Mouse (Mus musculus): Measurements from ENCODE around the gene Ttc16.
A peak's percentile ranks its signal among the peaks of the same experiment; 100 is the strongest.

The Ttc16 gene

DNA sequence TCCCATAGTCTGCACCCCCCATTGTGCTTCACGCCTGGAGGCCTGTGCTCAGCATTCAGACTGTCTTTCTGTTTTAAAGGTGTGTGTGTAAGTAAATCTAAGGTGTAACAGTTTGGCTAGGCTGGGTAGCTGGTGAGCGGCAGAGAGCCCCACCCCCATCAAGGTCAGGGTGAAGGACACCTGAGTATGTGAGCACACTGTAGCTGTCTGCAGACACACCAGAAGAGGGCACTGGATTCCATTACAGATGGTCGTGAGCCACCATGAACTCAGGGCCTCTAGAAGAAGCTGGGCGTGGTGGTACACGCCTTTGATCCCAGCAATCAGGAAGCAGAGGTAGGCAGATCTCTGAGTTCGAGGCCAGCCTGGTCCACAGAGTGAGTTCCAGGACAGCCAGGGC, 6.3 kb upstream of the Ttc16 start:
- no peak for DNase-seq (ENCODE audit: extremely low spot score, low read depth, low spot score)

GRCm38 (mm10) chr2:32779714-32780113, 4.3 kb upstream of the Ttc16 start:
- no peak for DNase-seq (ENCODE audit: extremely low spot score, low read depth, low spot score)

DNA sequence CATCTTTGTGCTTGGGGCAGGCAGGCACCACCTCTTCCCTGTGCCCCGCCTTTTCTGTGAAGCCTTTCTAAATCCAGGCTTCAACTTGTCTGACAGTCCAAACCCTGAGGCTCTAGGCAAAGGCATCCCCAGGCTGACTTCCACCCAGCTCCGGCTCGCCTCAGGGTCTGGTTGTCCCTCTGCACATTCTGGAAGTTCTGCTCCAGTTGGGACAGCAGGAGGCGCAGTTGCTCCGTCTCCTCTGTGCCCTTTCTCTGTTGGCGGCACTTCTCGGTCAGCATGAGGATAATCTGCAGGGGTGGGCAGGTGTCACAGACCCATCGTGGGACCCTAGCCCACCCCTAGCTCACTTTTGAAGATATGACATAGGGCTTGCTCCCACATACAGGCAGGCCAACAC, 3.7 kb upstream of the Ttc16 start:
- no peak for DNase-seq (ENCODE audit: extremely low spot score, low read depth, low spot score)

DNA sequence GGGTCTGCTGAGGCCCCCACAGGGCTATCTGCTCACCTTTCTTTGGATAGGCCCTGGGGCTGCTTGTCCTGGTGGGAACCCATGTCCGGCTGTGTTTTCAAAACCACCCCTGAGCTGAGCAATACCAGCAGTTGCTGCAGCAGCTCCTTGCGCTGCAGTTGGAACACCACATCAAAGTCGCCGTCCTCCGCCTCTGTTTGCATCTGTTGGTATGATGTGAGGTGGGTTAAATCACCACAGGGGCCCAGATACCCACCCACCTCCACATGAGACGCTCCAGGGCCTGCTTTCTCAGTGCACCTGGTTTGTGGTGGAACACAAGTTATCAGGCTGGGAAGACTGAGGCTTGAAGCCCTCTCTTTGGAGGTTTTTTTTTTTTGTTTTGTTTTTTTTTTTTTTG, 2.6 kb upstream of the Ttc16 start:
- DNase-seq (ENCODE audit: extremely low spot score, low read depth, low spot score), result no peak

DNA sequence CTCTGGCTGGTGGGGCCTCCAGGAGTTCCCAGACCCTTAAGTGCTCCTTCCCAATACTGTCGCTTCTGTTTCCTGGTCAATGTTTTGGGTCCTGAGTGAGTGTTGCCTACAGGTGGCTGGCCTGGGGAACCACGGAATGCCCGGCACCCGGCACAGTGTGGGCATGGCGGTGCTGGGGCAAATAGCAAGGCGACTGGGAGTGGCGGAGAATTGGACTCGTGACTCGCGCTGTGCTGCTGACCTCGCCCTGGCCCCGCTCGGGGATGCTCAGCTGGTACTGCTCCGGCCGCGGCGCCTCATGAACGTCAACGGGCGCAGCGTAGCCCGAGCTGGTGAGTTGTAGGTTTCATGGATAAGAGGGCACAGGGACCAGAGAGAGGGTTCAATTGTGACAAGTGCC, 759 bp upstream of the Ttc16 start:
- DNase-seq (ENCODE audit: extremely low spot score, low read depth, low spot score), result no peak

GRCm38 (mm10) chr2:32772626-32773279, 2.7 kb downstream of the Ttc16 start:
- DNase-seq (ENCODE audit: extremely low spot score, low read depth, low spot score), result no peak

DNA sequence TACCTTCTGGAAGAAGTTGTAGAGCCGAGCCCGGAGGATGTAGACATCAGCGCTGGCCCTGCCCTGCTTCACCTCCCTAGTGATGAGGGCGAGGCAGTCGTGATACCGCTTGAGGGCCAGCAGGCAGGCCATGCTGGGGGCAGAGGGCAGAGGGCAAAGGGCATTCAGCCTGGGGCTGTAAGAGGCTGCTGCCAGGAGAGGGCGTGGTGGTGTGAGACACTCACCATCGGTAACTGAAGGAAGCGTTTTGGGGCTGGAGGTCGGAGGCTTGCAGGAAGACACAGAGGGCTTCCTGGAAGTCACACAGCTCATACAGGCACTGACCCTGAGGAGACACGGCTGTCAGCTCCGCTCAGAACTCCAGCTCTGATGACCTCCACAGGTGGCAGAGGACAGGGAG, 3.5 kb downstream of the Ttc16 start:
- no peak for DNase-seq (ENCODE audit: extremely low spot score, low read depth, low spot score)

GRCm38 (mm10) chr2:32769327-32770085, 5.9 kb downstream of the Ttc16 start:
- no peak for DNase-seq (ENCODE audit: extremely low spot score, low read depth, low spot score)

DNA sequence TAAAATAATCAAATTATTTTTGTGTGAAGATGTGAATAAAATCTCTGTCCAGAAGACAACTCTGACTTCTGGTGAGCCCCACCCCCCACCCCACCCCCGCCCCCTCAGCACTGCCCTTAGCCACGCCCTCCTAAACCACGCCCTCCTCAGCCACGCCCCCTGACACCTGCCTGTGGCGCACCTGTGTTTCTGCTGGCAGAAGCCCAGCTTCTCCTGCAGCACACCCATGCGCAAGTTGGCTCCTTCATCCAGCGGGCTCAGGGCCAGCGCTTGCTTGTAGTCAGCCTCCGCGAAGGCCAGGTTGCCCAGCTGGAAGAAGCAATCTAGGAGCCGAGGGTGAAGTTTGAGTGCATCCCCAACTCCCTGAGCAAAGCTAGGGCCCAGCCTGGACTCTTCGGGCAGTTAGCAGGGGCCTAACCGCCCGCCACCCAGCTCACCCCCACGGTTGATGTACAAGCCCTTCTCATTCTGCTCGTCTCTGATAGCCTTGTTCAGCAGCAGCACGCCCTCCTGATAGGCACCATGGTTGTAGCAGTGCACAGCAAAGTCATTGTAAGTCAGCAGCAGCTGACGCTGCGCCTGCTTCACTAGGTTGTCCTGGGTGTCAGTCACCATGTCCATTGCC, 6.7 kb downstream of the Ttc16 start:
- no peak for DNase-seq (ENCODE audit: extremely low spot score, low read depth, low spot score)

DNA sequence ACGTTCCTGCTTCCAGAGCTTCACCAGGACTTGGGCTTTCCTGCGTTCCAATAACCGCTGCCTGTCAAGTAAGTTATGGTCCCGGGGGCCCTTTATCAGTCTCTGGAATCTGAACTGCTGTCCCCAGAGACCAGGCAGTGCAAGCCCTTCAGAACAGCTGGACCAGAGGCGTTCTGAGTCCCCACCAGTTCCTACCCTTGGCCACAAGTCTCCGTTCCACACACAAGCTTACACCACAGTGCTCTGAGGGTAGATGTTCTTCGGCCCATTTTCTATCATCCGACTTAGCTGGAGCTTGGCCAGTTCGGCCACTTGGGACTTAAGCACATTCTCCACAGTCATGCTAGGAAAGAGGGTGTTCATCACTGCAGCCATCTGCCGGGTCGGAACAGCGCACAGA, 8.2 kb downstream of the Ttc16 start:
- DNase-seq (ENCODE audit: extremely low spot score, low read depth, low spot score), result no peak

DNA sequence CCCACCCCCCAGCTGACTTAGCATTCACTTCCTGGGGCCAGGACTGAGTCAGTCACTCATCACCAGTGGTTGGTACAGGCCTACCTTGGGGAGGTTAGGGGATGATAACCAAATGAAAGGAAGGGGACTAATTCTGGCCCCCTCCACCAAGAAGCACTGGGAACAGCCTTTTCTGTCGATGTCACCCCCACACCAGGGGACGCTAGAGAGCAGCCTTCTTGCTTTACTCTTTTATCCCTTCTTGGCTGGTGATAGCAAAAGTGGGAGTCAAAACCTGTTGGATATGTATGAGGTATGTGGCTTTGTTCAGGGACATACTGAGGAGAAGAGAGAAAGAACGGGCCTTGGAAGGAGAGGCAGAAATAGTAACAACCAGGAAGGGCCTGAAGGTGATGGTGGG, 12.1 kb downstream of the Ttc16 start:
- no peak for DNase-seq (ENCODE audit: extremely low spot score, low read depth, low spot score)

- no peak for DNase-seq (ENCODE audit: extremely low spot score, low read depth, low spot score)
Measured at GRCm38 (mm10) chr2:32761859-32762258, 13.6 kb downstream of the Ttc16 start.

DNA sequence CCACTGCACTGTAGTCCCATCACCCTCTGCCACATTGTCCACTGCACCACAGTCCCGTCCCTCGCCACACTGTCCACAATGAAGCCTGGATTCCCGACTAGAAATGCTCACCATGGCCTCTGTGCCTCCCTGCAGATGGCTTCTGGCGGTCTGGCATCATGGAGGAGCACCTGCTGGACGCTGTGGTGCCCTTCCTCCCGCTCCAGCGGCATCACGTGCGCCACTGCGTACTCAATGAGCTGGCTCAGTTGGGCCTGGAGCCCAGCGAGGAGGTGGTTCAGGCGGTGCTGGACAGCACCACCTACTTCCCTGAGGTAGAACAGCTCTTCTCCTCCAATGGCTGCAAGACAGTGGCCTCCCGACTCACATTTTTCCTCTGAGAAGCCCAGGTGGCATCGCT, 14.1 kb downstream of the Ttc16 start:
- DNase-seq (ENCODE audit: extremely low spot score, low read depth, low spot score), result no peak

- no peak for DNase-seq (ENCODE audit: extremely low spot score, low read depth, low spot score)
Measured at GRCm38 (mm10) chr2:32759001-32759400, 16.4 kb downstream of the Ttc16 start.

DNA sequence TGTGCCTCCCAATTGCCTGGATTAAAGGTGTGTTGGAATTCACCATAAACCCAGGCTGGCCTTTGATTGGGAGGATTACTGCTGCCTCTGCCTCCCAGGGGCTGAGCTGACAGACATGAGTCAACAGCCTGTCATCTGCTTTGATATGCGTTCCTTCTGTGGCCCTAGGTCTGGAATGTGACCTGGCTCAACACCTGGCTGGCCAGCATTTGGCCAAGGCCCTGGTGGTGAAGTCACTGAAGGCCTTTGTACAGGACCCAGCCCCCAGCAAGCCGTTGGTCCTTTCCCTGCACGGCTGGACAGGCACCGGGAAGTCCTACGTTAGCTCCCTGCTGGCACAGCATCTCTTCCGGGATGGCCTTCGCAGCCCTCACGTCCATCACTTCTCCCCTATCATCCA, 16.9 kb downstream of the Ttc16 start:
- no peak for DNase-seq (ENCODE audit: extremely low spot score, low read depth, low spot score)

GRCm38 (mm10) chr2:32757056-32757845, 18.2 kb downstream of the Ttc16 start, which contains the start of gene Tor2a:
TSS of gene Tor2a (plus strand) at chr2:32757234.
- peak; percentile 85 for DNase-seq (ENCODE audit: extremely low spot score, low read depth, low spot score)

GRCm38 (mm10) chr2:32756674-32757055, 18.8 kb downstream of the Ttc16 start:
- no peak for DNase-seq (ENCODE audit: extremely low spot score, low read depth, low spot score)

GRCm38 (mm10) chr2:32752181-32752580, 23.3 kb downstream of the Ttc16 start:
- DNase-seq (ENCODE audit: extremely low spot score, low read depth, low spot score), result no peak

- no peak for DNase-seq (ENCODE audit: extremely low spot score, low read depth, low spot score)
Measured at GRCm38 (mm10) chr2:32751665-32752033, 23.8 kb downstream of the Ttc16 start.

- DNase-seq (ENCODE audit: extremely low spot score, low read depth, low spot score), result no peak
Measured at GRCm38 (mm10) chr2:32750887-32751664, 24.4 kb downstream of the Ttc16 start.

- DNase-seq (ENCODE audit: extremely low spot score, low read depth, low spot score), result no peak
Measured at GRCm38 (mm10) chr2:32750199-32750598, 25.2 kb downstream of the Ttc16 start.
